Mouse (Mus musculus) embryo, embryonic 10 days (tissue): ENCODE data around the gene Pou2f1.
A peak's percentile ranks its signal among the peaks of the same experiment; 100 is the strongest.

Experiments used
- DNase-seq: peaks from one replicate; pipeline ENCODE4 v3.0.0-alpha.2; 2015; ENCODE audit warnings: low spot score

Gene Pou2f1

GRCm38 (mm10) chr1:165882146-165882900 is 120.2 kb downstream of the Pou2f1 start:
- DNase-seq, result no peak

- DNase-seq, result no peak
These were observed 123.7 kb downstream of the Pou2f1 start for GRCm38 (mm10) chr1:165878751-165879150.

- no peak for DNase-seq
These were observed 126.8 kb downstream of the Pou2f1 start for GRCm38 (mm10) chr1:165875520-165876284.

- peak; percentile 43 for DNase-seq
These were observed 127.8 kb downstream of the Pou2f1 start for GRCm38 (mm10) chr1:165874645-165875044.

GRCm38 (mm10) chr1:165868659-165869058 is 133.8 kb downstream of the Pou2f1 start:
- no peak for DNase-seq

- no peak for DNase-seq
These were observed 135.7 kb downstream of the Pou2f1 start for GRCm38 (mm10) chr1:165866630-165867280.

GRCm38 (mm10) chr1:165864864-165865795 is 137.3 kb downstream of the Pou2f1 start:
- DNase-seq, result no peak

- no peak for DNase-seq
These were observed 140.4 kb downstream of the Pou2f1 start for GRCm38 (mm10) chr1:165862059-165862458.

- DNase-seq, result no peak
These were observed 141.3 kb downstream of the Pou2f1 start for GRCm38 (mm10) chr1:165861235-165861609.

GRCm38 (mm10) chr1:165860373-165861234 is 141.9 kb downstream of the Pou2f1 start:
- DNase-seq, result no peak

- peak; percentile 57 for DNase-seq
These were observed 144.1 kb downstream of the Pou2f1 start for GRCm38 (mm10) chr1:165858356-165858755.

GRCm38 (mm10) chr1:165857279-165857678 is 145.2 kb downstream of the Pou2f1 start:
- no peak for DNase-seq

GRCm38 (mm10) chr1:165855759-165856545 is 146.5 kb downstream of the Pou2f1 start:
- DNase-seq, result no peak

GRCm38 (mm10) chr1:165853729-165854420 is 148.6 kb downstream of the Pou2f1 start:
- peak; percentile 83 for DNase-seq

GRCm38 (mm10) chr1:165853131-165853721 is 149.3 kb downstream of the Pou2f1 start:
- DNase-seq, result no peak

- no peak for DNase-seq
These were observed 150.3 kb downstream of the Pou2f1 start for GRCm38 (mm10) chr1:165852131-165852530.

GRCm38 (mm10) chr1:165849458-165850445 is 152.7 kb downstream of the Pou2f1 start:
- no peak for DNase-seq

GRCm38 (mm10) chr1:165848881-165849280 is 153.6 kb downstream of the Pou2f1 start:
- no peak for DNase-seq
